Mouse (Mus musculus) bone marrow macrophage, adult 2 months (primary cell): ENCODE results near the gene Zfp9. TPM values are rescaled to one million over a fixed set of nuclear protein-coding genes. Genes with fewer than 3 reads are reported as not detected.
A peak's percentile ranks its signal among the peaks of the same experiment; 100 is the strongest.

Experiments used
- H3K27ac ChIP-seq: 2 replicates; pipeline ENCODE4 v1.5.1; 2012; ENCODE audit warnings: low read depth, low read length; ENCODE audit not compliant: insufficient read depth
- H3K4me1 ChIP-seq: 2 replicates; pipeline ENCODE4 v1.6.1; 2012; ENCODE audit warnings: low read length; ENCODE audit not compliant: control insufficient read depth, insufficient read depth
- H3K4me3 ChIP-seq: 2 replicates; pipeline ENCODE4 v1.5.1; 2012; ENCODE audit warnings: mild to moderate bottlenecking, low read length, moderate library complexity; ENCODE audit not compliant: insufficient read depth
- CTCF ChIP-seq: IDR thresholded peaks from 2 replicates; pipeline ENCODE4 v1.5.1; 2012; ENCODE audit warnings: low read depth, mild to moderate bottlenecking, low read length, moderate library complexity
- POLR2A ChIP-seq: IDR thresholded peaks from 2 replicates; pipeline ENCODE4 v1.6.1; 2012; ENCODE audit warnings: mild to moderate bottlenecking, low read depth, low read length, borderline replicate concordance
- polyA plus RNA-seq: library from polyadenylated mRNA; stranded (reverse); fragments of >200 nt; gene quantifications from 2 replicates; pipeline ENCODE4 v1.2.4, GENCODE M21; 2012; ENCODE audit not compliant: missing spikeins, insufficient read depth, insufficient read length

Zfp9 gene
- polyA plus RNA-seq, 1 experiment = 0.42 TPM

DNA sequence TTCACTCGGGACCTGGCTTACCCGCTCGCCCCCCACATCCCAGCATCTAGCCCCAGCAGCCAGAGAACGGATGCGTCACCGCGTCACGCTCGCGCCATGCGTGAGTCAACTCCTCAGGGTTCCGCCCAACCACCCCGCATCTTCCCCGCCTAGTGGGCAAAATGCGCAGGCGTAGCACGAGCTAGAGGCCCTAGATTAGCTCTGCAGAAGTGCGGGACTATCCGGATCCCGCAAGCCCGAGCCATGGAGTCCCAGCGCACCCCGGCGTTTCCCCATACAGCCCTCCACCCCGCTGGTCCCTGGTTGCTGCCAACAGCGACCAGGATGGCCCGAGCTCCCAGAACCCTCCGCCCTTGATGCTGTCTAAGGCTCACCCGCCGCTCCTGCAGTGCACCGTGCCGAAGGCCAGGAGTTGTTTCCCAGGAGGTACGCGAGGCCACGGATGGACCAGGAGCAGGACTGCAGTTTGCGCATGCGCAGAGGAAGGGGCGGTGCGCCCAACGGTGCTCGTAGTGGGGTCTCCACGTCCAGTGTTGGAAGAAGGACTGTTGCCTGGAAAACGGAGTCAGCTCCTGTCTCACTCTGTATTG lies 24.0 kb downstream of the Zfp9 start, which contains the start of gene Zfp248:
Zfp248 (minus strand) TSS at position 487 of the 590 bp plus-strand sequence.
- H3K27ac ChIP-seq = peak within 1 kb of the TSS; percentile 45
- H3K4me3 ChIP-seq = peak within 1 kb of the TSS; percentile 91
- peaks cover 2% of the 10 kb centered on the region; the same call in 1 of the 2 replicates for H3K4me1 ChIP-seq
- TF ChIP-seq POLR2A (no peak), CTCF (no peak)

DNA sequence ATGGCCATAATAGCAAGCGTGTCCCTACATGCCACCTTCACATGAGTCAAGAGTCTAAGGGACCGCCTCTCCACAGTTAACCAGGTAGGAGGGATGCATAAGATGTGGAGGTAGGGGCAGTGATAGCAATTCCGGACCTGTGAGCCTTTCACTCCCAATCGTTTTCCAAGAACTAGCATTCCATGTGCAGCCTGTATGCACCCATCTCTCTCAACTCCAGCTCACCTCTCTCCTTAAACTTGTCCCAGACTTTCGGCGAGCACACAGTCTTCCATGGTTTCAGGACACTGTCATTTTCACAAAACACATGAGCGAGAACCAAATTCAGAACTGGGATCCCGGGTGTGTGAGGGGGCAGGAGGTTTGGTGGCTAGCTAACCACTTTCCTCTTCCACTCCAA lies 24.7 kb downstream of the Zfp9 start:
- Histone ChIP-seq H3K4me3 (peak overlapping the region; percentile 91), H3K27ac (no peak overlapping the region), H3K4me1 (peaks cover 2% of the 10 kb centered on the region; the same call in 1 of the 2 replicates)
- no peak for TF ChIP-seq POLR2A
- no peak for TF ChIP-seq CTCF

DNA sequence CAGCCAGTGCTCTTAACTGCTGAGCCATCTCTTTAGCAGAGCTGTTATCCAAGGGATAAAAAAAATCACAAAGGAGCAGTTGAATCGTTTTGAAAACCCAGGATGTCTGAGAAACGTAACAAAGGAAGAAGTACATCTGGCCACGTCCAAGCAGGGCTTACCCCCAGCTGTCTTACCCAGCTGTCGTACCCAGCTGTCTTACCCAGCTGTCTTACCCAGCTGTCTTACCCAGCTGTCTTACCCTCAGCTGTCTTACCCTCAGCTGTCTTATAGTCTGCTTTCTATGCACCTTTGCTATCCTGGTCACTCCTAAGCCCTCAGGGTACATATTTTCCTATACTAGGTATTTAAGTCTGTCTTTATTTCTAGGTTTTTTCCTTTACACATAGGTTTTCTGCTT lies 47.6 kb downstream of the Zfp9 start:
- H3K27ac ChIP-seq = no peak overlapping the region
- TF ChIP-seq CTCF (no peak), POLR2A (no peak)
- peaks cover 4% of the 10 kb centered on the region for H3K4me1 ChIP-seq
- H3K4me3 ChIP-seq = no peak overlapping the region

DNA sequence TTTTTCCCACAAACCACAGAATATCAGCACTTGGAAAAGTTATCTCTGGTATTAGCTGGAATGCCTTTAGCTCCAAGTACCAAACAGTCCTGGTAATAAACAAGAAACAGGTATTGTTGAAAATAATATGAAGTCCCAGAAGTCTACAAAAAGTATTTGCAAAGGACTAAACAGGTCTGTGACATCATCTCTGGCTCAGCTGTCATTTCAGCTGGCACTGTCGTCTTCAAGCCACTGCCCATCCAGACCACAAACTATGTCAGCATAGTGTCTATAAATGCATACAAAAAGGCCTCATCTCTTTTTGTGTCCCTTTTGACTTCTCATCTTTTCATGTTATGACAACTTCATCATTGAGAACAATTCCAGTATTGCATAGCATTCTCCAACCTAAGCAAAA lies 52.5 kb downstream of the Zfp9 start:
- Histone ChIP-seq H3K27ac (no peak overlapping the region), H3K4me1 (no peaks in the 10 kb centered on the region), H3K4me3 (no peak overlapping the region)
- TF ChIP-seq CTCF = no peak
- no peak for TF ChIP-seq POLR2A

DNA sequence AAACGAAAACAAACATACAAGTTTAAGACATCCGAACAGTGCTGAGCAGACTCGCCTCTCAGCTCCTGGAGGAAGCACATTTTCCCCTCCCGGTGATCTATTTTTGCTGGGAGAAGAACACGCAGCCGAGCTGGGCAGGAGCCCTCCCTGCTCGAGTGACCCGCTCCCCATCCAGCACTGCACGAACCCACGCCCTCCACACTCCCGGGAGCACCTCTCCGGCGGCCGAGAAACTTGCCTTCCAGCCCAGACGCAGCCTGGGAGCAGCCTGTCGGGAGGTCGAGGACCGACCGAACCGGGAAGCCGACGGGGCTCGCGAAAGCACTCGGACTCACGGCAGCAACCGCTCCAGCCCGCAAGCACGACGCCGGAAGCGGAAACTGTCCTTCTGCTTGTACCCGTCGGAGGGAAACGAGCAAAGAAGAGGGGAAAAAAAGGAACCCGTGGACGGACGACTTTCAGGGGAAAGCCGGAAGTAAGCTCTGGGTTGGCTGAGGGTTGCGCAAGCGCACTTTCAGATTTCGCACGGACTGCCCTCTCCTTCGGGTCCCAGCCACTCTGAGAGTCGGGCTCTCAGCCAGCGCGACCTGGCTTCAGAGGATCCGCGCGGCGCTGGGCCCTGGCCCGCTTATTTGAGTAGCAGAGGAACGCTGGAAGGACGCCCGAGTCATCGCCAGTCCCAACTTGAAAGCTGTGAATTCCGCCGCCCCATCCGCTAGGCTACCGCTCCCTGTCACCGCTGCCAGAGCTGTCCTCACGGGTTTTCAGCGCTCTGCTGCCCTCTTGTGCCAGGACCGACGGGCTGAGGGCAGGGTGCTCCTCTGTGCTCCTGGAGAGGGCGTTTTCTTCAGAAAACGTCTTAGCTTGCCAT lies 59.8 kb downstream of the Zfp9 start, which contains the start of gene Bms1:
Bms1 (minus strand) TSS at position 425 of the 871 bp plus-strand sequence.
- TF ChIP-seq CTCF = peak; percentile 88
- no peak; the same call in 1 of the 2 replicates for TF ChIP-seq POLR2A
- Histone ChIP-seq H3K4me1 (peaks cover 11% of the 10 kb centered on the region), H3K4me3 (peak within 1 kb of the TSS; percentile 93), H3K27ac (peak within 1 kb of the TSS; percentile 81)

Other genes with a start within 250 kb of the Zfp9 start
- gene Bms1, start 59.8 kb downstream of the Zfp9 start, polyA plus RNA-seq = 21.6 and 26.0 TPM in 2 replicates
- gene Zfp248, start 23.8 kb downstream of the Zfp9 start, polyA plus RNA-seq = 2.6 and 2.7 TPM in 2 replicates
- gene Ankrd26, start 82.9 kb upstream of the Zfp9 start, polyA plus RNA-seq = 5.8 and 7.2 TPM in 2 replicates